Mouse (Mus musculus) telencephalon, adult 2 months (tissue): ENCODE data around the gene Zswim2.
"Not testable (repeated sequence)": the region's sequence is repeated elsewhere in the genome, so short reads cannot be mapped to it uniquely, and the experiment has no call there.

Experiments
- DNase-seq: peaks from one replicate; pipeline ENCODE4 v3.0.0-alpha.2; 2011; ENCODE audit warnings: low read depth, low spot score

The Zswim2 gene

GRCm38 (mm10) chr2:83940931-83941361 lies at the start of gene Zswim2:
Zswim2 (minus strand) TSS chr2:83941228.
- peak; percentile 88 for DNase-seq

GRCm38 (mm10) chr2:83990253-83990652 lies 49.2 kb upstream of the Zswim2 start, which contains the start of gene Gm13691:
Gm13691 (plus strand) TSS chr2:83990553.
- not testable (repeated sequence) for DNase-seq

- DNase-seq = not testable (repeated sequence)
These were observed 43.4 kb upstream of the Zswim2 start, which contains the start of gene Gm13697 for GRCm38 (mm10) chr2:83984443-83984842. Gm13697 (plus strand) TSS chr2:83984743.

DNA sequence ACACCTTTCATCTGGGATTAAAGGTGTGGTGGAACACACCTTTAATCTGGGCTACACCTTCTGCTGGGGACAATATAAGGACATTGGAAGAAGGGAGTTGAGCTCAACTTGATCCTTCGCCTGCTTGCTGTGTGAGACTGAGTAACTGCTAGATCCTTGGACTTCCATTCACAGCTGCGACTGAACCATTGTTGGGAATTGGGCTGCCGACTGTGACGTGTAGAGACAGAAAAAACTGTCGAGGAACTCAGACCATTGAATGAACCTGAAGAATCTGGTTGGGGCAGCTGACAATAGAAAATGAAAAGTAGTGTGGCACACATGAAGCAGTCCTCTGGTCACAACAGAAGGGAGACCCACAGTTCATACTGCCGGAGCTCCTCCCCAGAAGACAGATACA lies 37.6 kb upstream of the Zswim2 start, which contains the start of gene Gm13694:
TSS of gene Gm13694 (plus strand) at position 301 of the 400 bp plus-strand sequence.
- DNase-seq = not testable (repeated sequence)

- DNase-seq = not testable (repeated sequence)
These were observed 31.8 kb upstream of the Zswim2 start, which contains the start of gene Gm13696 for GRCm38 (mm10) chr2:83972823-83973222. Gm13696 (plus strand) TSS chr2:83973123.

GRCm38 (mm10) chr2:83967013-83967412 lies 26.0 kb upstream of the Zswim2 start, which contains the start of gene Gm13695:
Gm13695 (plus strand) TSS chr2:83967313.
- DNase-seq = not testable (repeated sequence)

DNA sequence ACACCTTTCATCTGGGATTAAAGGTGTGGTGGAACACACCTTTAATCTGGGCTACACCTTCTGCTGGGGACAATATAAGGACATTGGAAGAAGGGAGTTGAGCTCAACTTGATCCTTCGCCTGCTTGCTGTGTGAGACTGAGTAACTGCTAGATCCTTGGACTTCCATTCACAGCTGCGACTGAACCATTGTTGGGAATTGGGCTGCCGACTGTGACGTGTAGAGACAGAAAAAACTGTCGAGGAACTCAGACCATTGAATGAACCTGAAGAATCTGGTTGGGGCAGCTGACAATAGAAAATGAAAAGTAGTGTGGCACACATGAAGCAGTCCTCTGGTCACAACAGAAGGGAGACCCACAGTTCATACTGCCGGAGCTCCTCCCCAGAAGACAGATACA lies 20.2 kb upstream of the Zswim2 start, which contains the start of gene Gm13693:
TSS of gene Gm13693 (plus strand) at position 301 of the 400 bp plus-strand sequence.
- not testable (repeated sequence) for DNase-seq

DNA sequence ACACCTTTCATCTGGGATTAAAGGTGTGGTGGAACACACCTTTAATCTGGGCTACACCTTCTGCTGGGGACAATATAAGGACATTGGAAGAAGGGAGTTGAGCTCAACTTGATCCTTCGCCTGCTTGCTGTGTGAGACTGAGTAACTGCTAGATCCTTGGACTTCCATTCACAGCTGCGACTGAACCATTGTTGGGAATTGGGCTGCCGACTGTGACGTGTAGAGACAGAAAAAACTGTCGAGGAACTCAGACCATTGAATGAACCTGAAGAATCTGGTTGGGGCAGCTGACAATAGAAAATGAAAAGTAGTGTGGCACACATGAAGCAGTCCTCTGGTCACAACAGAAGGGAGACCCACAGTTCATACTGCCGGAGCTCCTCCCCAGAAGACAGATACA lies 14.4 kb upstream of the Zswim2 start, which contains the start of gene Gm13698:
TSS of gene Gm13698 (plus strand) at position 301 of the 400 bp plus-strand sequence.
- DNase-seq = not testable (repeated sequence)

GRCm38 (mm10) chr2:83941792-83942191 lies 764 bp upstream of the Zswim2 start:
- no peak for DNase-seq

- DNase-seq = no peak
These were observed 350 bp upstream of the Zswim2 start for GRCm38 (mm10) chr2:83941378-83941777.

- DNase-seq = no peak
These were observed 11.4 kb downstream of the Zswim2 start for GRCm38 (mm10) chr2:83929478-83930088.

GRCm38 (mm10) chr2:83901896-83902540 lies 39.0 kb downstream of the Zswim2 start:
- no peak for DNase-seq

GRCm38 (mm10) chr2:83893701-83894100 lies 47.3 kb downstream of the Zswim2 start:
- no peak for DNase-seq

GRCm38 (mm10) chr2:83883850-83884420 lies 57.1 kb downstream of the Zswim2 start:
- DNase-seq = no peak
